Mouse (Mus musculus) MEL (cell line): ENCODE results near the gene Sipa1l2.

Experiments
- CTCF ChIP-seq, 3 experiments: IDR thresholded peaks in 2 of 3; conservative IDR thresholded peaks in 1 of 3; 2 replicates each; pipeline ENCODE4 v1.5.1; 2011 to 2012; ENCODE audit warnings: low read length in 3 of 3, low read depth in 2 of 3, mild to moderate bottlenecking in 2 of 3, improper control_type of control experiment in 1 of 3, inconsistent platforms in 1 of 3, mixed read lengths in 1 of 3, moderate library complexity in 1 of 3; ENCODE audit not compliant: control insufficient read depth in 1 of 3, insufficient read depth in 1 of 3, poor library complexity in 1 of 3, severe bottlenecking in 1 of 3
- POLR2A ChIP-seq, 2 experiments: IDR thresholded peaks; 2 replicates each; pipeline ENCODE4 v1.6.1; 2011 to 2012; ENCODE audit warnings: low read length in 2 of 2, mild to moderate bottlenecking in 2 of 2, control low read depth in 1 of 2, improper control_type of control experiment in 1 of 2, low read depth in 1 of 2, moderate library complexity in 1 of 2; ENCODE audit not compliant: control insufficient read depth in 1 of 2, insufficient read depth in 1 of 2, poor library complexity in 1 of 2
- TCF12 ChIP-seq: IDR thresholded peaks from 2 replicates; pipeline ENCODE4 v1.6.1; 2014; ENCODE audit warnings: low read depth, mild to moderate bottlenecking, inconsistent platforms, low read length, improper control_type of control experiment, moderate library complexity
- USF2 ChIP-seq, 2 experiments: IDR thresholded peaks; 2 replicates each; pipeline ENCODE4 v1.6.1; 2011 to 2012; ENCODE audit warnings: improper control_type of control experiment in 2 of 2, low read length in 2 of 2, borderline replicate concordance in 1 of 2, inconsistent platforms in 1 of 2, low read depth in 1 of 2, mild to moderate bottlenecking in 1 of 2; ENCODE audit not compliant: insufficient read depth in 1 of 2

GRCm38 (mm10) chr8:125498508-125498907 lies 71.1 kb downstream of the Sipa1l2 start:
- TF ChIP-seq USF2 (IDR thresholded peaks at IDR 0.05; ENCODE audit: borderline replicate concordance in 1 of 2, insufficient read depth in 1 of 2, low read depth in 1 of 2, low read length in 2 of 2) = no peak
- no peak for TF ChIP-seq CTCF (IDR thresholded peaks at IDR 0.05 in 2 of 3, conservative IDR thresholded peaks at IDR 0.05 in 1 of 3; ENCODE audit: control insufficient read depth in 1 of 3, insufficient read depth in 1 of 3, low read depth in 2 of 3, low read length in 3 of 3, poor library complexity in 1 of 3, severe bottlenecking in 1 of 3)
- TF ChIP-seq TCF12 = no peak
- no peak for TF ChIP-seq POLR2A (IDR thresholded peaks at IDR 0.05; ENCODE audit: control insufficient read depth in 1 of 2, insufficient read depth in 1 of 2, low read depth in 1 of 2, low read length in 2 of 2, poor library complexity in 1 of 2)
